Mouse (Mus musculus) cerebellum, adult 2 months (tissue): ENCODE measurements around the gene Tas2r134.

Source experiments
- CTCF ChIP-seq: fragments of 200-500 bp; IDR thresholded peaks from 2 replicates; pipeline ENCODE4 v1.5.1; 2011; ENCODE audit warnings: low read depth, mild to moderate bottlenecking, control low read depth, low read length, moderate library complexity, borderline replicate concordance; ENCODE audit not compliant: insufficient read depth
- POLR2A ChIP-seq: fragments of 200-500 bp; IDR thresholded peaks from 2 replicates; pipeline ENCODE4 v1.6.1; 2011; ENCODE audit warnings: low read length, control low read depth, borderline replicate concordance; ENCODE audit not compliant: insufficient read depth

- no peak for TF ChIP-seq CTCF
- no peak for TF ChIP-seq POLR2A
These were observed 27.2 kb upstream of the Tas2r134 start for GRCm38 (mm10) chr2:51600202-51600487.
